Mouse (Mus musculus): ENCODE results near the gene Inava.

Inava gene

GRCm38 (mm10) chr1:136233892-136234594, at the start of gene Inava:
Inava (minus strand) TSS chr1:136234264.
- no peak for DNase-seq

- no peak for DNase-seq
These were observed 43.3 kb upstream of the Inava start for GRCm38 (mm10) chr1:136277366-136277765.

- DNase-seq: no peak
These were observed 34.2 kb upstream of the Inava start for GRCm38 (mm10) chr1:136268224-136268623.

- DNase-seq: no peak
These were observed 32.1 kb upstream of the Inava start for GRCm38 (mm10) chr1:136266127-136266526.

GRCm38 (mm10) chr1:136263355-136263754, 29.3 kb upstream of the Inava start:
- DNase-seq: no peak

- no peak for DNase-seq
These were observed 26.7 kb upstream of the Inava start, which contains the start of gene Gpr25 for GRCm38 (mm10) chr1:136260635-136261238. Gpr25 (minus strand) TSS chr1:136260873.

- peak; percentile 53 to 56 for DNase-seq
These were observed 26.0 kb upstream of the Inava start for GRCm38 (mm10) chr1:136259893-136260634.

- DNase-seq: no peak
These were observed 25.5 kb upstream of the Inava start for GRCm38 (mm10) chr1:136259543-136259892.

GRCm38 (mm10) chr1:136258495-136258894, 24.4 kb upstream of the Inava start:
- no peak for DNase-seq

- no peak for DNase-seq
These were observed 21.6 kb upstream of the Inava start for GRCm38 (mm10) chr1:136255657-136256056.

- no peak for DNase-seq
These were observed 21.1 kb upstream of the Inava start for GRCm38 (mm10) chr1:136255174-136255573.

GRCm38 (mm10) chr1:136254503-136255065, 20.5 kb upstream of the Inava start:
- no peak for DNase-seq

- no peak for DNase-seq
These were observed 19.4 kb upstream of the Inava start for GRCm38 (mm10) chr1:136253472-136253871.

- DNase-seq: no peak
These were observed 15.6 kb upstream of the Inava start for GRCm38 (mm10) chr1:136249662-136250061.

- no peak for DNase-seq
These were observed 13.3 kb upstream of the Inava start for GRCm38 (mm10) chr1:136247393-136247792.

GRCm38 (mm10) chr1:136244469-136244868, 10.4 kb upstream of the Inava start:
- DNase-seq: no peak

GRCm38 (mm10) chr1:136241801-136242200, 7.7 kb upstream of the Inava start:
- no peak for DNase-seq

- no peak for DNase-seq
These were observed 4.4 kb upstream of the Inava start for GRCm38 (mm10) chr1:136238495-136238894.

GRCm38 (mm10) chr1:136234595-136235092, 580 bp upstream of the Inava start:
- no peak for DNase-seq

GRCm38 (mm10) chr1:136232986-136233790, 876 bp downstream of the Inava start:
- no peak for DNase-seq

GRCm38 (mm10) chr1:136232285-136232926, 1.7 kb downstream of the Inava start:
- no peak for DNase-seq

- no peak for DNase-seq
These were observed 2.5 kb downstream of the Inava start for GRCm38 (mm10) chr1:136231596-136231995.
